Mouse (Mus musculus) retina, postnatal 7 days (tissue): ENCODE measurements around the gene Gtf2a1l.

Source experiments
- DNase-seq: peaks from one replicate; pipeline ENCODE4 v3.0.0-alpha.2; 2012; ENCODE audit warnings: low read depth, low spot score

Gtf2a1l gene

GRCm38 (mm10) chr17:88668452-88668851 is at the start of gene Gtf2a1l:
Gene Gtf2a1l (plus strand): TSS chr17:88668660.
- DNase-seq, result no peak

- DNase-seq, result no peak
These were observed 47.5 kb upstream of the Gtf2a1l start for GRCm38 (mm10) chr17:88620935-88621334.

GRCm38 (mm10) chr17:88621374-88621773 is 47.1 kb upstream of the Gtf2a1l start:
- DNase-seq, result no peak

GRCm38 (mm10) chr17:88622711-88623110 is 45.7 kb upstream of the Gtf2a1l start:
- DNase-seq, result no peak

GRCm38 (mm10) chr17:88624386-88624785 is 44.1 kb upstream of the Gtf2a1l start:
- no peak for DNase-seq

- DNase-seq, result no peak
These were observed 43.1 kb upstream of the Gtf2a1l start for GRCm38 (mm10) chr17:88625350-88625749.

- no peak for DNase-seq
These were observed 42.5 kb upstream of the Gtf2a1l start for GRCm38 (mm10) chr17:88625931-88626330.

GRCm38 (mm10) chr17:88626347-88626811 is 42.1 kb upstream of the Gtf2a1l start:
- DNase-seq, result no peak

GRCm38 (mm10) chr17:88627150-88627549 is 41.3 kb upstream of the Gtf2a1l start:
- no peak for DNase-seq

- DNase-seq, result no peak
These were observed 39.6 kb upstream of the Gtf2a1l start for GRCm38 (mm10) chr17:88628676-88629380.

- DNase-seq, result no peak
These were observed 39.1 kb upstream of the Gtf2a1l start for GRCm38 (mm10) chr17:88629381-88629759.

GRCm38 (mm10) chr17:88629931-88630553 is 38.4 kb upstream of the Gtf2a1l start:
- DNase-seq, result no peak

GRCm38 (mm10) chr17:88630554-88630948 is 37.9 kb upstream of the Gtf2a1l start:
- no peak for DNase-seq

GRCm38 (mm10) chr17:88632631-88633030 is 35.8 kb upstream of the Gtf2a1l start:
- DNase-seq, result no peak

GRCm38 (mm10) chr17:88636076-88636475 is 32.4 kb upstream of the Gtf2a1l start:
- DNase-seq, result no peak

GRCm38 (mm10) chr17:88636587-88636986 is 31.9 kb upstream of the Gtf2a1l start:
- DNase-seq, result no peak

- peak; percentile 27 for DNase-seq
These were observed 27.4 kb upstream of the Gtf2a1l start for GRCm38 (mm10) chr17:88641012-88641411.

GRCm38 (mm10) chr17:88641836-88642235 is 26.6 kb upstream of the Gtf2a1l start:
- DNase-seq, result no peak

GRCm38 (mm10) chr17:88644876-88645275 is 23.6 kb upstream of the Gtf2a1l start:
- no peak for DNase-seq

- DNase-seq, result no peak
These were observed 23.2 kb upstream of the Gtf2a1l start for GRCm38 (mm10) chr17:88645299-88645698.

- DNase-seq, result no peak
These were observed 21.3 kb upstream of the Gtf2a1l start for GRCm38 (mm10) chr17:88647149-88647548.

GRCm38 (mm10) chr17:88652010-88652409 is 16.4 kb upstream of the Gtf2a1l start:
- no peak for DNase-seq

GRCm38 (mm10) chr17:88652702-88653374 is 15.6 kb upstream of the Gtf2a1l start:
- peak; percentile 57 for DNase-seq
